Mouse (Mus musculus) ES-Bruce4 (cell line): ENCODE measurements around the gene Ptch1.

ENCODE experiments used
- CTCF ChIP-seq: IDR thresholded peaks from one replicate; pipeline ENCODE4 v1.8.1; 2011; ENCODE audit warnings: low read depth, low read length
- EP300 ChIP-seq: IDR thresholded peaks from 2 replicates; pipeline ENCODE4 v1.6.1; 2011; ENCODE audit warnings: low read depth, low read length; ENCODE audit not compliant: insufficient read depth
- POLR2A ChIP-seq: IDR thresholded peaks from one replicate; pipeline ENCODE4 v1.8.1; 2011; ENCODE audit warnings: low read length; ENCODE audit not compliant: insufficient read depth

DNA sequence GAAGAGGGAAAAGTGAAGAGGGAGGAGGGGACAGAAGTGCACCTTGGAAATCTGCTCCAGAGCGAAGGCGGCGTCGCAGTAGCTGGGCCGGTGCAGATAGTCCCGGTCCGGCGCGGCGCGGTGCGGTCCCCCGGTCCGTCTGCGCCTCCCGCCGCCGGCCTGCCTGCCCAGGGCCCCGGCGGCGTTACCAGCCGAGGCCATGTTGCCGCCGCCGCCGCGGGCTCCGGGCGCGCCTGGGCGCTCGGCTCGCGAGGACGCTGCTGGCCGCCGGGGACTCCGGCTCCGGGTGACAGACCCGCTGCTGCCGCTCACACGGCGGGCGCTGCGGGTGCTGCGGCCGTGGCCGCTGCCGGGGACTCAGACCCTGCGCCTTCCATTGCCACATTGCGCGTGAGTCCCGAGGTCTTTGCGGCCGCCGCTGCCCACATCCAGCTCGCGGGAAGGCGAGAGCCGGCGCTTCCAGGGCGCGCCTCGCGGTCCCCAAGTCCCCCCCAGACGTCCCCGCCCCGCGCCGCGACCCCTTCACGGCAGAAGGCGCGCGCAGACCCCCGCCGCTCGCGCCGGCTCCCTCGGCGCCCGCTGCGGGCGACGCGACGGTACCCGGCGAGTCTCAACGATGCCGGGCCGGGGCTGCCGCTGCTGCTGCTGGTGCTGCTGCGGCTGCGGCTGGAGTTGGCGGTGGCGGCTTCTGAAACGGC, 7.9 kb downstream of the Ptch1 start:
- TF ChIP-seq CTCF: no peak
- TF ChIP-seq POLR2A: no peak
- TF ChIP-seq EP300: no peak
